8 mouse cellular contexts compared by ENCODE assay signal in the genomic region with DNA sequence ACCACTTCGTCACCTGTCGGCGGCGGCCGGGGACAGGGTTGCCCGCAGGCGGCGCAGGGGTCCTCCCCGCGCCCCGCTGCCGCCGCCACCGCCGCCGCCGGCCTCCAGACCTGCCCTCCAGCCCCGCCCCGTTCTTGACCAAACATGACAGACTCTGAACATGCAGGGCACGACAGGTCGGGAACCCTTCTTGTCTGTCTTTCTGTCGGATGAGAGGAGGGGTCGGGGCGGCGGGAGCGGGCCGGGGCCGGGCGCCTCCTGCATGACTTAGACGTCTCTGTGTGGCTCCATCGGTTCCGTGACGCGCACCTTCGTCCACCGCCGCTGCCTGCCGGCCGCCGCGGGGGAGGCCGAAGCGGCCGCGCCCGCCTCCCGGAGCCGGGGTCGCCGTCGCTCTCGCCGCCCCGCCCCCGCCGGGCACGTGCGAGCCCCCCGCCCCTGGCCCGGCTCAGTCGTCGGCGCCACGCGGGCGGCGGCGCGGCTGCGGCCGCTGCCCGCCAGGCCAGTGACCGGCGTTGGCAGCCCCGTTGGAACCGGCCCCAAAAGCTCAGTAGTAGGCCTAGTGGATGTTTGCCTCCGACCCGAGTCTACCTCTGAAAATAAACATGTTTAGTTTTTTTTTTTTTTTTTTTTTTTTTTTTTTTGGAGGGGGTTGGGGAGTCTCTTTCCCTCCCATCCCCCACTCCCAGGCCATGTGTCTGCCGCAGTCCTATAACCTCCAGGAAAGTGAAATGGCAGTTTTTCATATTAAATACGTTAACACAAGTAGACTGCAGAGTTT. TPM values are rescaled to one million over a fixed set of nuclear protein-coding genes. Genes with fewer than 3 reads are reported as not detected.
A peak's percentile ranks its signal among the peaks of the same experiment; 100 is the strongest.
DNase-seq lines count a peak whose midpoint lies in the region; ATAC-seq and TF ChIP-seq lines count a peak whose summit lies in the region.

A gene (minus strand): TSS at position 65 of the 781 bp plus-strand sequence.

- no peaks in the 10 kb centered on the region for H3K27me3 ChIP-seq in embryonic facial prominence, embryonic 12.5 days
- H3K27me3 ChIP-seq in heart, adult 2 months (ENCODE audit: control insufficient read depth, insufficient read depth, low read length) = no peaks in the 10 kb centered on the region
- H3K27me3 ChIP-seq in limb, embryonic 15.5 days = no peaks in the 10 kb centered on the region
- H3K27me3 ChIP-seq in midbrain, postnatal 0 days (ENCODE audit: insufficient read depth, low read length) = no peaks in the 10 kb centered on the region

- no peak for TF ChIP-seq CTCF in heart, adult 2 months (IDR thresholded peaks at IDR 0.05)
- no peak for TF ChIP-seq CTCF in midbrain, postnatal 0 days (IDR thresholded peaks at IDR 0.05)

- peak; percentile 74 for DNase-seq in layer of hippocampus, adult 11-12 months (ENCODE audit: low spot score)
- no peak for DNase-seq in layer of hippocampus, adult 9-10 months (ENCODE audit: low spot score)
- DNase-seq in heart, adult 2 months = peak; percentile 88
- peak; percentile 78 to 81 for DNase-seq in kidney, adult 8-10 months
- peak; percentile 76 for DNase-seq in midbrain, postnatal 0 days (ENCODE audit: low spot score)
- DNase-seq in spleen, postnatal 10 days (ENCODE audit: low spot score in 2 of 2) = peak; percentile 87

- TF ChIP-seq POLR2A in heart, adult 2 months (IDR thresholded peaks at IDR 0.05; ENCODE audit: insufficient read depth, low read depth, low read length) = peak; percentile 28; the same call in 1 of the 2 replicates

- peak within 1 kb of the TSS; percentile 100 for H3K27ac ChIP-seq in embryonic facial prominence, embryonic 12.5 days
- H3K27ac ChIP-seq in heart, adult 2 months = peak within 1 kb of the TSS; percentile 98
- H3K27ac ChIP-seq in limb, embryonic 15.5 days = peak within 1 kb of the TSS; percentile 100
- peak within 1 kb of the TSS; percentile 100 for H3K27ac ChIP-seq in midbrain, postnatal 0 days (ENCODE audit: low read depth, low read length)

- H3K4me2 ChIP-seq in embryonic facial prominence, embryonic 12.5 days (replicated peaks) = peak within 1 kb of the TSS; percentile 50
- H3K4me2 ChIP-seq in limb, embryonic 15.5 days = peak within 1 kb of the TSS; percentile 40
- H3K4me2 ChIP-seq in midbrain, postnatal 0 days (ENCODE audit: low read depth, low read length, poor library complexity, severe bottlenecking) = peak within 1 kb of the TSS; percentile 67

- intact Hi-C loops in heart, adult 2 months (cut with DNase I) = loop anchor here (1.0 to 5.0 kb wide), 4 partner anchors 24 to 329 kb away; a partner anchor contains a TSS

- H3K79me2 ChIP-seq in heart, adult 2 months (replicated peaks; ENCODE audit: control insufficient read depth, insufficient read depth, low read length) = no peaks in the 10 kb centered on the region

- H3K4me1 ChIP-seq in embryonic facial prominence, embryonic 12.5 days = peaks cover 7% of the 10 kb centered on the region; the same call in 1 of the 2 replicates
- H3K4me1 ChIP-seq in heart, adult 2 months (ENCODE audit: control insufficient read depth, insufficient read depth, low read length) = peaks cover 4% of the 10 kb centered on the region
- peaks cover 7% of the 10 kb centered on the region for H3K4me1 ChIP-seq in limb, embryonic 15.5 days
- 0 out of 2 replicates have a peak, but pooled peaks cover 7% of the 10 kb centered on the region for H3K4me1 ChIP-seq in midbrain, postnatal 0 days (ENCODE audit: insufficient read depth, low read length)

- H3K9ac ChIP-seq in embryonic facial prominence, embryonic 12.5 days = peak within 1 kb of the TSS; percentile 98
- H3K9ac ChIP-seq in heart, adult 2 months (ENCODE audit: low read depth, low read length) = peak within 1 kb of the TSS; percentile 97
- peak within 1 kb of the TSS; percentile 99 for H3K9ac ChIP-seq in limb, embryonic 15.5 days
- H3K9ac ChIP-seq in midbrain, postnatal 0 days (replicated peaks; ENCODE audit: low read length, poor library complexity, severe bottlenecking) = peak within 1 kb of the TSS; percentile 100

- no peaks in the 10 kb centered on the region for H3K36me3 ChIP-seq in embryonic facial prominence, embryonic 12.5 days
- no peaks in the 10 kb centered on the region; the same call in none of the 2 replicates for H3K36me3 ChIP-seq in heart, adult 2 months (ENCODE audit: control insufficient read depth, insufficient read depth, low read length)
- H3K36me3 ChIP-seq in limb, embryonic 15.5 days = no peaks in the 10 kb centered on the region
- no peaks in the 10 kb centered on the region for H3K36me3 ChIP-seq in midbrain, postnatal 0 days (ENCODE audit: insufficient read depth, low read length)

- ATAC-seq in embryonic facial prominence, embryonic 12.5 days (ENCODE audit: insufficient number of reproducible peaks, insufficient read depth, low FRiP score, low TSS enrichment) = peak; percentile 78
- ATAC-seq in limb, embryonic 15.5 days (ENCODE audit: insufficient number of reproducible peaks, low FRiP score, low TSS enrichment, low read depth) = peak; percentile 84
- ATAC-seq in midbrain, postnatal 0 days (ENCODE audit: low FRiP score) = peak; percentile 73

- TF ChIP-seq EP300 in heart, adult 2 months (IDR thresholded peaks at IDR 0.05; ENCODE audit: insufficient read depth, low read depth, low read length) = 0 out of 2 replicates have a peak, but pooled peaks have one; percentile 9

- WGBS in embryonic facial prominence, embryonic 12.5 days = under 1% methylated on average over 66 of the region's 80 CpGs
- 4% methylated on average over 80 of the region's 80 CpGs for WGBS in heart, adult 2 months
- WGBS in limb, embryonic 15.5 days = under 1% methylated on average over 76 of the region's 80 CpGs
- WGBS in midbrain, postnatal 0 days = under 1% methylated on average over 70 of the region's 80 CpGs

- H3K4me3 ChIP-seq in embryonic facial prominence, embryonic 12.5 days = peak within 1 kb of the TSS; percentile 84
- peak within 1 kb of the TSS; percentile 99 for H3K4me3 ChIP-seq in heart, adult 2 months
- H3K4me3 ChIP-seq in limb, embryonic 15.5 days = peak within 1 kb of the TSS; percentile 89
- peak within 1 kb of the TSS; percentile 90 for H3K4me3 ChIP-seq in midbrain, postnatal 0 days (ENCODE audit: low read depth, low read length)

- no peaks in the 10 kb centered on the region for H3K9me3 ChIP-seq in embryonic facial prominence, embryonic 12.5 days
- no peaks in the 10 kb centered on the region for H3K9me3 ChIP-seq in limb, embryonic 15.5 days
- H3K9me3 ChIP-seq in midbrain, postnatal 0 days (ENCODE audit: low read length) = no peaks in the 10 kb centered on the region

RNA-seq across cellular contexts. Expression of the gene that starts here (rescaled TPM):
- polyA plus RNA-seq in embryonic facial prominence, embryonic 12.5 days (2016; fragmentation: Nextera tagmentation; extraction: Ambion mirVana) = 31.3 and 33.6 TPM in 2 replicates
- total RNA-seq in heart, adult 2 months (2021) = 10 to 100 TPM in 1 of 2 experiments, 1 to 10 TPM in 1; 8.4 to 12.3 TPM
- polyA plus RNA-seq in heart, adult 2 months (2012; rRNA removed) = 8.3 and 8.9 TPM in 2 replicates
- 12.7 and 14.8 TPM in 2 replicates for polyA plus RNA-seq in limb, embryonic 15.5 days (2015; fragmentation: Nextera tagmentation; extraction: Ambion mirVana)
- 26.6 and 29.8 TPM in 2 replicates for total RNA-seq in midbrain, postnatal 0 days (2014; rRNA removed)
- polyA plus RNA-seq in midbrain, postnatal 0 days (2015; fragmentation: Nextera tagmentation; extraction: Ambion mirVana) = 14.9 and 18.2 TPM in 2 replicates
